Mouse (Mus musculus) E14TG2a.4 (cell line): Measurements from ENCODE around the gene Arrb2.
A peak's percentile ranks its signal among the peaks of the same experiment; 100 is the strongest.

Experiments used
- CTCF ChIP-seq: conservative IDR thresholded peaks from 2 replicates; pipeline ENCODE4 v1.5.1; 2014; ENCODE audit warnings: low read length
- NANOG ChIP-seq: IDR thresholded peaks from 2 replicates; pipeline ENCODE4 v1.6.1; 2014; ENCODE audit warnings: borderline replicate concordance, low read length, mixed read lengths

DNA sequence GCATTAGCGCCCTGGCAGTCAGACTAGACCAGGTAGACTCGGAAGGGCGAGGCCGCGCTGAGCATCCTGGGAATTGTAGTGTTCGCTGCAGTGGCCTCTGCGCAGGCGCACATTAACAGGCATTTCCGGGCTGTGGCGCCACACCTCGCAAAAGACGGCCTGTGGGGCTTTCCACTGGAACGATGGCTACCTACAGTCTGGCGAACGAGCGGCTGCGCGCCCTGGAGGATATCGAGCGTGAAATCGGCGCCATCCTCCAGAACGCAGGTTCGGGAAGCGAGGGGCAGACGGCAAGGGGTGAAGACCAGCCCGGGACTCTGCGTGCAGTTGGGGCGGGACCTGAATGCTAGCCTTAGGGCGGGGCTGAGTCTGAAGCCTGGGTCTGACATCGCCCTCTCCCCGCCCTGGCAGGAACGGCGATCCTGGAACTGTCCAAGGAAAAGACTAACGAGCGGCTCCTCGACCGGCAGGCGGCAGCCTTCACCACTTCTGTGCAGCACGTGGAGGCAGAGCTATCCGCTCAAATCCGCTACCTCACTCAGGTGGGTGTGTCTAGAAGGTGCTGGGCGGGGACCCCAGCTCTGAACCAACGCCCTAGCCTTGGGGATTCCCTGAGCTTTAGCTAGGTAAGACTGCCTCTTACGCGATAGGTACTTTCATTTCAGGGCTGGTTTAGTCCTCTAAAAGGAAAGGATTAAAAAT is 19.5 kb downstream of the Arrb2 start, which contains the start of gene Med11:
- TF ChIP-seq CTCF (peak; percentile 56), NANOG (no peak)
